In genomic region chr7:66310670-66311656, GRCm38 (mm10) we compare ENCODE assay signal across 9 mouse cellular contexts. TPM values are rescaled to one million over a fixed set of nuclear protein-coding genes. Genes with fewer than 3 reads are reported as not detected.
DNase-seq lines count a peak whose midpoint lies in the region; ATAC-seq and TF ChIP-seq lines count a peak whose summit lies in the region.
"Had no signal": no experiment of that assay in that cellular context is flagged by ENCODE, and none has a peak within 500 bp of the region (broad histone marks: within the 10 kb centered on the region; RNA-seq: fewer than 3 reads in every experiment).

No protein-coding gene starts in this region.

- H3K27ac ChIP-seq in heart, postnatal 0 days (ENCODE audit: low read depth), result no peak overlapping the region
- H3K27ac ChIP-seq: midbrain, embryonic 12.5 days had no signal

- no peak overlapping the region for H3K4me2 ChIP-seq in heart, postnatal 0 days (ENCODE audit: low read depth, low read length)
- H3K4me2 ChIP-seq: midbrain, embryonic 12.5 days had no signal

- no peak overlapping the region for H3K4me3 ChIP-seq in heart, postnatal 0 days (ENCODE audit: low read depth, low read length)
- H3K4me3 ChIP-seq in lung, adult 2 months (replicated peaks; ENCODE audit: extremely low read depth, low read depth, low read length), result no peak overlapping the region
- H3K4me3 ChIP-seq: midbrain, embryonic 12.5 days had no signal

- no peak for TF ChIP-seq CTCF in heart, postnatal 0 days (IDR thresholded peaks at IDR 0.05; ENCODE audit: low read depth)
- no peak for TF ChIP-seq CTCF in lung, adult 2 months (IDR thresholded peaks at IDR 0.05; ENCODE audit: insufficient read depth, low read length)

- H3K36me3 ChIP-seq in heart, postnatal 0 days (replicated peaks; ENCODE audit: control insufficient read depth, insufficient read depth, low read length), result peaks cover 16% of the 10 kb centered on the region
- H3K36me3 ChIP-seq: midbrain, embryonic 12.5 days had no signal

- no peaks in the 10 kb centered on the region for H3K27me3 ChIP-seq in heart, postnatal 0 days (ENCODE audit: control insufficient read depth, insufficient read depth, low read length)
- H3K27me3 ChIP-seq: midbrain, embryonic 12.5 days had no signal

- no peaks in the 10 kb centered on the region for H3K9me3 ChIP-seq in heart, postnatal 0 days (replicated peaks; ENCODE audit: control insufficient read depth, low read length)

- TF ChIP-seq POLR2A in lung, adult 2 months (IDR thresholded peaks at IDR 0.05; ENCODE audit: borderline replicate concordance, extremely low read depth, low read depth, low read length), result no peak

- 70% methylated on average over 26 of the region's 26 CpGs for WGBS in heart, postnatal 0 days
- WGBS in lung, adult 2 months, result 49% methylated on average over 26 of the region's 26 CpGs

- no peak for TF ChIP-seq EP300 in heart, postnatal 0 days (IDR thresholded peaks at IDR 0.05; ENCODE audit: low read depth)

- peak; percentile 30; the same call in 1 of the 2 replicates for ATAC-seq in heart, postnatal 0 days (ENCODE audit: insufficient read depth, low read depth)
- no peak for ATAC-seq in inflammation-experienced regulatory T-cells, adult 6 months

- peak; percentile 15 for DNase-seq in cerebellum, adult 11 months
- no peak for DNase-seq in cerebellum, postnatal 4 days (ENCODE audit: low spot score in 2 of 2)
- peak; percentile 66 to 68 for DNase-seq in right cerebral cortex, postnatal 10 days (ENCODE audit: low spot score in 2 of 2)
- DNase-seq in right cerebral cortex, postnatal 4 days, result no peak
- DNase-seq in heart, postnatal 0 days (ENCODE audit: low spot score), result no peak
- peak; percentile 75 for DNase-seq in lung, adult 2 months
- no peak for DNase-seq in T-cell, adult 2 months (ENCODE audit: low spot score)

- H3K9ac ChIP-seq in heart, postnatal 0 days (replicated peaks; ENCODE audit: low read depth, low read length), result no peak overlapping the region
- H3K9ac ChIP-seq: midbrain, embryonic 12.5 days had no signal

- H3K4me1 ChIP-seq in heart, postnatal 0 days (ENCODE audit: control insufficient read depth, insufficient read depth), result peaks cover 9% of the 10 kb centered on the region
- peaks cover 15% of the 10 kb centered on the region for H3K4me1 ChIP-seq in lung, adult 2 months (ENCODE audit: control insufficient read depth, insufficient read depth, low read length)
- H3K4me1 ChIP-seq: midbrain, embryonic 12.5 days had no signal

RNA-seq across cellular contexts. Expression of gene Gm10974, which starts 54.7 kb away (rescaled TPM):
- not detected in 2 replicates for total RNA-seq in heart, postnatal 0 days (2014; rRNA removed; ENCODE audit: low replicate concordance)
- polyA plus RNA-seq in heart, postnatal 0 days (2015; fragmentation: Nextera tagmentation; extraction: Ambion mirVana), result not detected in 2 replicates
- not detected in 2 replicates for polyA plus RNA-seq in lung, adult 2 months (2012; rRNA removed)
- polyA plus RNA-seq in inflammation-experienced regulatory T-cells, adult 6 months (2017; shearing (Covaris generic)), result not detected
- polyA plus RNA-seq: midbrain, embryonic 12.5 days had no signal

Comparison
In these comparisons a context has a peak if more than half of its experiments do, and no peak if none do; other contexts are left out.
1. DNase-seq: peak in cerebellum, adult 11 months (single experiment), right cerebral cortex, postnatal 10 days (2 of 2) and lung, adult 2 months (single experiment); none in cerebellum, postnatal 4 days (0 of 2), right cerebral cortex, postnatal 4 days (single experiment), heart, postnatal 0 days (single experiment) and T-cell, adult 2 months (single experiment).